Mouse (Mus musculus) cortical plate, adult 2 months (tissue): Measurements from ENCODE around the gene Pitpnc1.

Source experiments
- CTCF ChIP-seq: fragments of 200-500 bp; IDR thresholded peaks from 2 replicates; pipeline ENCODE4 v1.5.1; 2011; ENCODE audit warnings: mild to moderate bottlenecking, control low read depth, low read length; ENCODE audit not compliant: insufficient read depth; ENCODE audit errors: extremely low read depth
- POLR2A ChIP-seq: fragments of 200-500 bp; IDR thresholded peaks from 2 replicates; pipeline ENCODE4 v1.6.1; 2011; ENCODE audit warnings: mild to moderate bottlenecking, low read length, control low read depth; ENCODE audit not compliant: insufficient read depth; ENCODE audit errors: extremely low read depth

- no peak for TF ChIP-seq POLR2A
- TF ChIP-seq CTCF, result no peak
Observed at GRCm38 (mm10) chr11:107459828-107460227, 10.7 kb downstream of the Pitpnc1 start.
